ENCODE assay signal across 25 mouse cellular contexts in genomic region chr2:68250897-68251296, GRCm38 (mm10).
DNase-seq lines count a peak whose midpoint lies in the region; ATAC-seq and TF ChIP-seq lines count a peak whose summit lies in the region.
"Had no signal": no experiment of that assay in that cellular context is flagged by ENCODE, and none has a peak within 500 bp of the region (broad histone marks: within the 10 kb centered on the region; RNA-seq: fewer than 3 reads in every experiment).

No protein-coding gene starts in this region.

- no peak overlapping the region for H3K4me3 ChIP-seq in forebrain, embryonic 14.5 days (ENCODE audit: low read depth, low read length)
- H3K4me3 ChIP-seq in forebrain, embryonic 11.5 days (ENCODE audit: low read depth, low read length) = no peak overlapping the region
- H3K4me3 ChIP-seq: embryonic facial prominence, embryonic 12.5 days; embryonic facial prominence, embryonic 15.5 days; heart, adult 2 months; heart, embryonic 10.5 days; heart, embryonic 13.5 days; hindbrain, embryonic 12.5 days; hindbrain, embryonic 15.5 days had no signal

- peak; percentile 33 for DNase-seq in forebrain, embryonic 14.5 days (ENCODE audit: low spot score)
- no peak for DNase-seq in forebrain, embryonic 11.5 days (ENCODE audit: low spot score)
- peak; percentile 31 for DNase-seq in R1 (ENCODE audit: low read depth, low spot score)
- DNase-seq in brain, embryonic 14.5 days (ENCODE audit: low read depth) = peak; percentile 54
- no peak for DNase-seq in cerebellum, postnatal 25 days
- no peak for DNase-seq in left cerebral cortex, adult 8-10 months (ENCODE audit: low spot score in 2 of 2)
- DNase-seq: adrenal gland, adult 8-10 months; adrenal gland, postnatal 25 days; cerebellum, adult 18-20 months; cerebellum, adult 9-10 months; cerebellum, postnatal 14 days; gastrocnemius, postnatal 10 days; gastrocnemius, postnatal 36 days; heart, adult 2 months; heart, postnatal 14 days; heart, postnatal 4 days had no signal

- 0 out of 2 replicates have a peak, but pooled peaks have one; percentile 24 for ATAC-seq in forebrain, embryonic 14.5 days
- no peak for ATAC-seq in forebrain, embryonic 11.5 days (replicated peaks; ENCODE audit: low FRiP score)
- ATAC-seq: activated CD4-positive, CD25-positive, alpha-beta regulatory T cell, adult 4 months; CD4-positive, CD25-positive, alpha-beta regulatory T cell, adult 4 months; intestine, postnatal 0 days had no signal

- no peak for TF ChIP-seq CTCF in brain, embryonic 14.5 days (IDR thresholded peaks at IDR 0.05; ENCODE audit: borderline replicate concordance, extremely low read depth, insufficient read depth, insufficient read length)

- H3K9ac ChIP-seq in forebrain, embryonic 14.5 days (ENCODE audit: low read length) = no peak overlapping the region
- H3K9ac ChIP-seq in forebrain, embryonic 11.5 days (ENCODE audit: low read length) = no peak overlapping the region
- H3K9ac ChIP-seq: embryonic facial prominence, embryonic 12.5 days; embryonic facial prominence, embryonic 15.5 days; heart, embryonic 13.5 days; hindbrain, embryonic 12.5 days; hindbrain, embryonic 15.5 days had no signal

- no peak overlapping the region for H3K4me2 ChIP-seq in forebrain, embryonic 14.5 days (ENCODE audit: low read length)
- H3K4me2 ChIP-seq in forebrain, embryonic 11.5 days (ENCODE audit: low read depth, low read length, severe bottlenecking) = no peak overlapping the region
- H3K4me2 ChIP-seq: embryonic facial prominence, embryonic 12.5 days; embryonic facial prominence, embryonic 15.5 days; heart, embryonic 13.5 days; hindbrain, embryonic 12.5 days; hindbrain, embryonic 15.5 days had no signal

- H3K4me1 ChIP-seq in forebrain, embryonic 14.5 days (ENCODE audit: control insufficient read depth, insufficient read depth, low read length) = peaks cover 2% of the 10 kb centered on the region; the same call in 1 of the 2 replicates
- H3K4me1 ChIP-seq in forebrain, embryonic 11.5 days (replicated peaks; ENCODE audit: control insufficient read depth, insufficient read depth, low read length) = peaks cover 4% of the 10 kb centered on the region; the same call in 1 of the 2 replicates
- H3K4me1 ChIP-seq: embryonic facial prominence, embryonic 15.5 days had no signal

- no peaks in the 10 kb centered on the region for H3K27me3 ChIP-seq in forebrain, embryonic 14.5 days (replicated peaks; ENCODE audit: control insufficient read depth, insufficient read depth, low read length)
- H3K27me3 ChIP-seq in forebrain, embryonic 11.5 days (ENCODE audit: control insufficient read depth, insufficient read depth, low read length) = no peaks in the 10 kb centered on the region
- H3K27me3 ChIP-seq: embryonic facial prominence, embryonic 12.5 days; embryonic facial prominence, embryonic 15.5 days; heart, embryonic 13.5 days; hindbrain, embryonic 12.5 days; hindbrain, embryonic 15.5 days had no signal

- H3K27ac ChIP-seq in forebrain, embryonic 14.5 days (ENCODE audit: low read depth, low read length) = no peak overlapping the region
- no peak overlapping the region for H3K27ac ChIP-seq in forebrain, embryonic 11.5 days (ENCODE audit: low read depth, low read length)
- H3K27ac ChIP-seq: embryonic facial prominence, embryonic 12.5 days; embryonic facial prominence, embryonic 15.5 days; heart, adult 2 months; heart, embryonic 10.5 days; hindbrain, embryonic 12.5 days; hindbrain, embryonic 15.5 days had no signal

- H3K36me3 ChIP-seq in forebrain, embryonic 14.5 days (ENCODE audit: control insufficient read depth, insufficient read depth, low read length) = no peaks in the 10 kb centered on the region; the same call in 1 of the 2 replicates
- H3K36me3 ChIP-seq in forebrain, embryonic 11.5 days (ENCODE audit: control insufficient read depth, insufficient read depth, low read length) = no peaks in the 10 kb centered on the region
- H3K36me3 ChIP-seq: embryonic facial prominence, embryonic 12.5 days; embryonic facial prominence, embryonic 15.5 days; hindbrain, embryonic 12.5 days; hindbrain, embryonic 15.5 days had no signal

- no peaks in the 10 kb centered on the region for H3K9me3 ChIP-seq in forebrain, embryonic 14.5 days (replicated peaks; ENCODE audit: control insufficient read depth, low read length)
- no peaks in the 10 kb centered on the region for H3K9me3 ChIP-seq in forebrain, embryonic 11.5 days (ENCODE audit: control insufficient read depth, low read length)
- H3K9me3 ChIP-seq: embryonic facial prominence, embryonic 12.5 days; embryonic facial prominence, embryonic 15.5 days; heart, embryonic 10.5 days; heart, embryonic 13.5 days; hindbrain, embryonic 12.5 days; hindbrain, embryonic 15.5 days had no signal

- WGBS in forebrain, embryonic 14.5 days = 14% methylated on average over 10 of the region's 10 CpGs
- 67% methylated on average over 10 of the region's 10 CpGs for WGBS in forebrain, embryonic 11.5 days

- no peak for TF ChIP-seq POLR2A in brain, embryonic 14.5 days (IDR thresholded peaks at IDR 0.05; ENCODE audit: borderline replicate concordance, extremely low read depth, insufficient read depth, insufficient read length, poor library complexity, severe bottlenecking)

Comparison
In these comparisons a context has a peak if more than half of its experiments do, and no peak if none do; other contexts are left out.
1. DNase-seq: peak in forebrain, embryonic 14.5 days (single experiment), R1 (single experiment) and brain, embryonic 14.5 days (single experiment); none in forebrain, embryonic 11.5 days (single experiment), cerebellum, postnatal 25 days (0 of 2) and left cerebral cortex, adult 8-10 months (0 of 2).